Mouse (Mus musculus) heart, embryonic 15.5 days (tissue): Measurements from ENCODE around the gene Pla2g2c. TPM values are rescaled to one million over a fixed set of nuclear protein-coding genes. Genes with fewer than 3 reads are reported as not detected.

ENCODE experiments used
- ATAC-seq: fragments of 200-750 bp; cut with Nextera tagmentation; replicated peaks from 2 replicates; pipeline ENCODE4 v1.8.0; 2017; ENCODE audit warnings: low read depth, moderate TSS enrichment; ENCODE audit not compliant: insufficient number of reproducible peaks, insufficient read depth, low FRiP score
- H3K27ac ChIP-seq: fragments of 300-500 bp; sonication (generic); 2 replicates; pipeline ENCODE4 v1.5.1; 2015; ENCODE audit warnings: mild to moderate bottlenecking, inconsistent platforms
- H3K27me3 ChIP-seq: fragments of 300-500 bp; sonication (generic); 2 replicates; pipeline ENCODE4 v1.6.1; 2015; ENCODE audit warnings: inconsistent platforms
- H3K36me3 ChIP-seq: fragments of 300-500 bp; sonication (generic); 2 replicates; pipeline ENCODE4 v1.6.1; 2015; ENCODE audit warnings: mild to moderate bottlenecking, inconsistent platforms
- H3K4me1 ChIP-seq: fragments of 300-500 bp; sonication (generic); replicated peaks from 2 replicates; pipeline ENCODE4 v1.6.1; 2015; ENCODE audit warnings: inconsistent platforms
- H3K4me2 ChIP-seq: fragments of 300-500 bp; sonication (generic); 2 replicates; pipeline ENCODE4 v1.6.1; 2015; ENCODE audit warnings: inconsistent platforms, mild to moderate bottlenecking, moderate library complexity
- H3K4me3 ChIP-seq: fragments of 300-500 bp; sonication (generic); 2 replicates; pipeline ENCODE4 v1.5.1; 2015; ENCODE audit warnings: mild to moderate bottlenecking, inconsistent platforms
- H3K9ac ChIP-seq: fragments of 300-500 bp; sonication (generic); 2 replicates; pipeline ENCODE4 v1.6.1; 2015; ENCODE audit warnings: mild to moderate bottlenecking, inconsistent platforms
- H3K9me3 ChIP-seq: fragments of 300-500 bp; sonication (generic); replicated peaks from 2 replicates; pipeline ENCODE4 v1.6.1; 2016; ENCODE audit warnings: inconsistent platforms
- WGBS: fragments of 180-500 bp; shearing (Covaris S2); methylation state at CpG from one replicate; pipeline ENCODE4 v1.1.7; 2015; ENCODE audit warnings: mixed read lengths; 5-methylcytosine and 5-hydroxymethylcytosine counted together
- polyA plus RNA-seq: library from polyadenylated mRNA; unstranded; fragments of >200 nt; fragmentation: Nextera tagmentation; extraction: Ambion mirVana; gene quantifications from 2 replicates; pipeline ENCODE4 v1.2.1, GENCODE M21; 2015

Pla2g2c gene
- polyA plus RNA-seq, 1 experiment from 2014 or later = 0.24 TPM

DNA sequence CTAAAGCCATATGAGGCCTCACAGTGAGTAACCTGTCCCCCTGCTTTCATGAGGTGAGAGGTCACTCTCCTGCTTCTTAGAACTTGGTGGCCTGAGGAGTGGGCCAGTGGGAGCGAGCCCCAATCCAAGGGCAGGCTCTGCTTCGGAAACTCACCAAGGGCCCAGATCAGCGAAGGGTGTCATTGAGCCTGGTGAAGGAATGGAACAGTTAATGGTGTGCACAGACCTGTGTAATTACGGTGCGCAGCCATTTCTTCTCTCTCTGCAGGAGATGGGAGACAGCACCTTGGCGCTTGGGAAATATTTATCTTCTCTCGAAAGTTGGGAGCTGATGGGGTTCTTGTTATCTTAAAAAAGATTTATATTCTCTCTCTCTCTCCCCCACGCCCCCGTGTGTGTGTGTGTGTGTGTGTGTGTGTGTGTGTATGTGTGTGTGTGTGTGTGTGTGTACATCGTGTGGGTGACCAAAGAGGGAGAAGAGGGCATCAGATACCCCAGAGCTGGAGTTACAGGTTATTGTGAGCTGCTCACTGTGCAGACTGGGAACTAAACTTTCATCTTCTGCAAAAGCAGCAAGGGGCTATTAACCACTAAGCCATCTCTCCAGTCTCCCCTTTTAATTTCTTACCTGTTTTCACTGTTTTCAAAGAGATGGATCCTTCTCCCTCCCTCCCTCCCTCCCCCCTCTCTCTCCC, 27.3 kb upstream of the Pla2g2c start:
- H3K36me3 ChIP-seq = no peaks in the 10 kb centered on the region
- 56% methylated on average over 9 of the region's 10 CpGs for WGBS
- H3K4me3 ChIP-seq = no peak overlapping the region
- H3K9me3 ChIP-seq = no peaks in the 10 kb centered on the region
- H3K9ac ChIP-seq = no peak overlapping the region
- ATAC-seq = no peak
- H3K27me3 ChIP-seq = peaks cover 48% of the 10 kb centered on the region
- H3K4me2 ChIP-seq = no peak overlapping the region
- H3K27ac ChIP-seq = no peak overlapping the region
- no peaks in the 10 kb centered on the region; the same call in 1 of the 2 replicates for H3K4me1 ChIP-seq

DNA sequence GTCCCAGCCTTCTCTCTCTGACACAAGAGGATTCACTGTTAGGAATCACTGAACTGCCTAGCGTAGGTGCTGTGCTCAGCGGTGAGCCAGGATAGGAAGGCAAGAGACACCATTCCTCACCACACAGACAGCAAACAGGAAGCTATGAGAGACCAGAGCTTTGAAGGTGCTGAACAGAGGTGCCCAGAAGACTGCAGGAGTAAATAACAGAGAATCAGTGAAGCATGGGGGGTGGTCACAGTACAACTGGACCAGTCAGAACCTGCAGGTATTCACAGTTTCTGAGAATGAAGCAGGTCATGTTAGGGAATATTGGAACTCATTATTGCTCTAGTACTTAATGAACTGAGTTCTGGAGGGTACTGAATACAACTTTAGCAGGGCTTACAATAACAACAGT, 26.3 kb upstream of the Pla2g2c start:
- ATAC-seq = no peak
- H3K9me3 ChIP-seq = no peaks in the 10 kb centered on the region
- no peaks in the 10 kb centered on the region for H3K36me3 ChIP-seq
- 54% methylated on average over 2 of the region's 2 CpGs for WGBS
- H3K4me1 ChIP-seq = no peaks in the 10 kb centered on the region; the same call in 1 of the 2 replicates
- H3K4me2 ChIP-seq = no peak overlapping the region
- H3K27ac ChIP-seq = no peak overlapping the region
- H3K27me3 ChIP-seq = peaks cover 46% of the 10 kb centered on the region
- no peak overlapping the region for H3K4me3 ChIP-seq
- H3K9ac ChIP-seq = no peak overlapping the region

DNA sequence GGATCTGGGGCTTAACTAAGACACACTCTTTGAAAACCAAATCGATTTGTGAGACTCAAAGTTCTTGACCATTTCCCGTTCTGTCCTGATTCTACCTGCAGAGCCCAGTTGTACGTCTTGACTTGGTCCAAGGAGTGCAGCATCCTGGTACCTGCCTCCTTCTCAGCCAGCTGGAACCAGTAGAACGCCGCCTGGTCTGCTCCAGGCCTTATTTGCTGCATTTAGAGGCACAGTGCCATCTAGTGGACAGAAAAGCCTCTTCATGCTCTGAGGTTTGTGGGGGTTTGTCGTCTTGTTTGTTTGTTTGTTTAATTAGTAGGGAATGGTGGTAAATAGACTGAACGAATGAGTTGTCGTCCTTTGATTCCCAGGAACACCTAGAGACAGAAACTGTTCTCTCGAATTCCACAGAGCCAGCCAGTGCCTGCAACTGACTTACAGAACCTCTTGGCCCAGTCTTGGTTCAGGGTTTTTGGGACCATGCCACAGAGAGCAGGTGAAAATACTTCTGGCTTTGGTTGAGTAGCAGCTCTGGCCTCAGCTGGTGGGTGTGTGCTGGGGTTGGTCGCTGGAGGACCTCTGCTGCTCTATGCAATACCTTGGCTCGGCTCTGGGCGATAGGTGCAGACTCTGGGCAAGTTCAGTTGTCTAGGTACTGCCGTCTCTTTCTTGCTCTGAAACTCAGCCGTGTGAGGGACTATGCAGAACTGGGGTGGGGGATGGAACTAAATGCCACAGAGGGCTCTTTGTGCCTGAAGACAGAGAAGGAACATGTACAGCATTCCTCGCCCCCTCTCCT, 24.2 kb upstream of the Pla2g2c start:
- Histone ChIP-seq H3K4me2 (no peak overlapping the region), H3K4me1 (no peaks in the 10 kb centered on the region), H3K4me3 (no peak overlapping the region), H3K36me3 (no peaks in the 10 kb centered on the region), H3K27me3 (peaks cover 33% of the 10 kb centered on the region), H3K27ac (no peak overlapping the region), H3K9ac (no peak overlapping the region), H3K9me3 (no peaks in the 10 kb centered on the region)
- ATAC-seq = no peak
- WGBS = 24% methylated on average over 15 of the region's 15 CpGs

DNA sequence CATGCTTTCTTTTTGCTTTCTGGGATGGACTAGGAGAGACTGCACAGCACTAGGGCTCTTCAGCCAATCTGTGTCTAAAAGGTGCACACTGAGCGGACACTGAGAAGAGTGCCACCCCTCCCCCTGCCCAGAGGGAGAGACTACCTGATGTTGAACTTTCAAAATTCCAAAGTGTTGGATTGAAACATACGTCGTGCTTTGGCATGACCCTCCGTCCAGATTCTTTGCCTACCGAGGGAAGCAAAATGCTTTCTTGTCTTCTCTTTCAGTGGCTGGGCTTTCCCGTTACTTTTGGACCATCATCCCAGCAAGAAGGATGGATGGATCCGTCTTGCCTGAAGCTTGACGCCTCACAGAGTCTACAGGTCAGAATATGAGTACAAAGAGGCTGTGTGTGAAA, 23.5 kb upstream of the Pla2g2c start:
- Histone ChIP-seq H3K27ac (no peak overlapping the region), H3K9me3 (no peaks in the 10 kb centered on the region), H3K4me1 (no peaks in the 10 kb centered on the region), H3K9ac (no peak overlapping the region), H3K4me3 (no peak overlapping the region), H3K4me2 (no peak overlapping the region), H3K27me3 (peaks cover 36% of the 10 kb centered on the region), H3K36me3 (no peaks in the 10 kb centered on the region)
- ATAC-seq = no peak
- 60% methylated on average over 8 of the region's 8 CpGs for WGBS

DNA sequence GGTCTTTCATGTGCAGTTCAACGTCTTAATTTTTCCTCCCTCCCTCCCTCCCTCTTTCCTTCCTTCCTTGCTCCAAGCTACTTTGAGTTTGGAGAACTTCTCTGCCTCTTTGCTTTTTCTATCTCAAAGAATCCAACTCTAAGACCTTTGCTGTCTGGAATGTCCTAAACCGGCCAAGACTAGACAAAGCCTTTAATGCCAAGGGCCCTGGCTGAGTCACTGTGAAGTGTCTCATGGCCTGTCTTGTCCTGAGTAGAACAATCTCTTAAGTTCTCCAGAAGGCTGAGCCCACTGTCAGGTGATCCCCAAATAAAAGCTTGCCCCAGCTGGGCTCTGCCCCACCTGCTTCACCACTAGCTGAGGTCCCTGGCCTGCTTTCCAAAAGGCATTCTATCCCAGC, 22.6 kb upstream of the Pla2g2c start:
- H3K4me2 ChIP-seq = no peak overlapping the region
- WGBS = 51% methylated on average over 2 of the region's 2 CpGs
- H3K9ac ChIP-seq = no peak overlapping the region
- H3K36me3 ChIP-seq = no peaks in the 10 kb centered on the region
- H3K4me1 ChIP-seq = no peaks in the 10 kb centered on the region
- no peaks in the 10 kb centered on the region for H3K9me3 ChIP-seq
- no peak overlapping the region for H3K27ac ChIP-seq
- no peak overlapping the region for H3K4me3 ChIP-seq
- ATAC-seq = no peak
- peaks cover 34% of the 10 kb centered on the region for H3K27me3 ChIP-seq

DNA sequence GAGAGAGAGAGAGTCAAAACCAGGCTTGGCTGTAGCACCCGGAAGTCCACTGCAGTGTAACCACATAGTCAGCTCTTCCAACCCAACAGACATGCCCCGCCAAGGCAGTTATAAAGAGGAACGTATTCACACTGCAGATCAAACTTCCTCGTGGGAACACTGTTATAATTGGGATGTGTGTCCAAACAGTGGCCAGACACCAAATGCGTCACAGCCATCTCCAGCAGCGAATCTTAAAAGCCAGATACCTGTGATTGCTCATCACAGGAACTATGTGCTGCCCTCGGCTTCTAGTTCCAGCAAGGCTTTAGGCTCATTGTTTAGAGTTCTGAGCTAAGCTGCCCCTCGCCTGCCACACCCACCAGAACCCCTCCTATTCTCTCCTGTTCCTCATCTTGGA, 22.1 kb upstream of the Pla2g2c start:
- no peak for ATAC-seq
- H3K27ac ChIP-seq = no peak overlapping the region

DNA sequence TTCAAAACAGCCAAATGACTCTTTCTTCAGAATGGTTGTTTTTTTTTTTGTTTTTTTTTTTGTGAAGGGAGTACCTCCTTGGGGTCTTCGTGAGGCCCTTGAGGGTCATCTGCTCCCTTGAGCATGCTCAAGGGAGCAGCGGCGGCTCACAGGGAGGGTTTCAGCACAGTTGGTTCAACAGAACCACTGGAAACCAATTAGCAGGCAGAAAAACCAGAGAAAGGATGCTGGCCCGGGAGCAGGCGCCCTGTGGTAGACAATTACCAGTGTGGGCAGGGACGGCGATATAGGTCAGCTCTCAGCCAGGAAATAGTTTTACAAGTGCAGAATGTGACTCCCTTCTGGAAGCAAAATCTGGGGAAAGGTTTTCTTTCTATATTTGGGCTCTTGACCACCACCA, 21.0 kb upstream of the Pla2g2c start:
- no peaks in the 10 kb centered on the region for H3K4me1 ChIP-seq
- no peak overlapping the region for H3K27ac ChIP-seq
- no peak for ATAC-seq
- peaks cover 29% of the 10 kb centered on the region for H3K27me3 ChIP-seq
- no peak overlapping the region for H3K4me3 ChIP-seq
- H3K4me2 ChIP-seq = no peak overlapping the region
- H3K36me3 ChIP-seq = no peaks in the 10 kb centered on the region
- no peaks in the 10 kb centered on the region for H3K9me3 ChIP-seq
- 51% methylated on average over 7 of the region's 7 CpGs for WGBS
- H3K9ac ChIP-seq = no peak overlapping the region

More for the DNA sequence above, 22.1 kb upstream of the Pla2g2c start:
- Histone ChIP-seq H3K9ac (no peak overlapping the region), H3K4me3 (no peak overlapping the region), H3K27me3 (peaks cover 32% of the 10 kb centered on the region), H3K9me3 (no peaks in the 10 kb centered on the region), H3K4me2 (no peak overlapping the region), H3K36me3 (no peaks in the 10 kb centered on the region), H3K4me1 (no peaks in the 10 kb centered on the region)
- 66% methylated on average over 8 of the region's 8 CpGs for WGBS

DNA sequence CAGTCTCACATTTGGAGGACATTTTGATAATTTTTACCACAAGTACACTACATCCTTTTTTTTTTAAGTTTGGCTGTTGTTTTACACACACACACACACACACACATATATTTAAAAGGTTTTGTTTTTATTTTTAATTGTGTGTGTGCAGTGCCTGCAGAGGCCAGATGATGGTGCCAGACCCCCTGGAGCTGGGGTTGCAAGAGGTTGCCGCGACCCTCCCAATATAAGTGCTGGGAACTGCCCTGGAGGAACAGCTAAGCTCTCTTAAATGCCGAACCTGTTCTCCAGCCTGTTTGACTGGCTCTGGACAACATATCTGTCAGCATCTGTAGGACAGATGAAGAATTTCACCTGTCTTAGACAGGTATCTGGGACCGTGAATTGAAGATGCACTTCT, 20.4 kb upstream of the Pla2g2c start:
- no peak for ATAC-seq
- Histone ChIP-seq H3K9me3 (no peaks in the 10 kb centered on the region), H3K4me1 (no peaks in the 10 kb centered on the region), H3K9ac (no peak overlapping the region), H3K4me2 (no peak overlapping the region), H3K27ac (no peak overlapping the region), H3K27me3 (peaks cover 29% of the 10 kb centered on the region), H3K4me3 (no peak overlapping the region), H3K36me3 (no peaks in the 10 kb centered on the region)
- WGBS = 75% methylated on average over 4 of the region's 4 CpGs

DNA sequence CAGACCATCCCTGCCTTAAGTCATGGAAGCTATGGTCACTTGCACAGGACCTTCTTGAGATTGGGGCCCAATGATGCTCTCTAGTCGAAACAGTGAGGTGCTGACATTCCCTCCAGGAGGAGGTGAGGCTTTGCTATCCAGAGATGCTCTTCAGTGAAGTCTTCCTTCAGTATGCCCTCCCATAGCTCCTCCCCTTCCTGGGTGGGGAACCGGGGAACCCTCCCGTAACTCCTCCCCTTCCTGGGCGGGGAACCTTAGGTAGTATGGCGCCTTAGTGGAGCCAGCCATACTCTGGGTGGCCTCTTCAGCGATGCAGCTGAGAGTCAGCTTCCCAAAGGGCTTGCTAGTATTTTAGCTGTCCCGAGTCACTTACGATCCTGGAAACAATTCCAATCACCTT, 18.0 kb upstream of the Pla2g2c start:
- Histone ChIP-seq H3K9me3 (no peaks in the 10 kb centered on the region), H3K27ac (no peak overlapping the region), H3K4me2 (no peak overlapping the region), H3K4me3 (no peak overlapping the region), H3K9ac (no peak overlapping the region), H3K27me3 (peaks cover 32% of the 10 kb centered on the region), H3K4me1 (no peaks in the 10 kb centered on the region), H3K36me3 (no peaks in the 10 kb centered on the region)
- WGBS = 86% methylated on average over 8 of the region's 8 CpGs
- ATAC-seq = no peak

DNA sequence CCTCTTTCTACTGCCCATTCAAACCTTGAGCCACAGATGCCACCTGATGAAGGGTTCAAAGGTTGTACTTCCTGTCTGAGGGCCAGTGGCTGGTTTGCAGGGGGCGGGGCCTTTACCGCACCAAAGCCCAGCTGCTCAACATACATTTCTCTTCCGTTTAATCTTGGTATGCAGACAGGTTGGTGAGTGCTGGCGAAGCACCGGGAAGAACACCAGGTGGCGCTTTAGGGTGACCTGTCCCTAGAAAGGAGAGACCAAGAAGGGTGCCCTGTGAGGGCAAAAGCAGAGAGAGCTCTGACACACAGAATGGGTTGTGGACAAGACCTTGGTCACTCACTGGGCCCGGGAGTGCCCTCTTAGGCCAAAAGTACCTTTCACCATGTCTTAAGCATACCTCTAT, 16.0 kb upstream of the Pla2g2c start:
- 7% methylated on average over 7 of the region's 7 CpGs for WGBS
- no peak for ATAC-seq
- Histone ChIP-seq H3K36me3 (no peaks in the 10 kb centered on the region), H3K27ac (no peak overlapping the region), H3K4me1 (no peaks in the 10 kb centered on the region), H3K27me3 (peaks cover 28% of the 10 kb centered on the region), H3K4me2 (no peak overlapping the region), H3K9ac (no peak overlapping the region), H3K4me3 (no peak overlapping the region), H3K9me3 (no peaks in the 10 kb centered on the region)

DNA sequence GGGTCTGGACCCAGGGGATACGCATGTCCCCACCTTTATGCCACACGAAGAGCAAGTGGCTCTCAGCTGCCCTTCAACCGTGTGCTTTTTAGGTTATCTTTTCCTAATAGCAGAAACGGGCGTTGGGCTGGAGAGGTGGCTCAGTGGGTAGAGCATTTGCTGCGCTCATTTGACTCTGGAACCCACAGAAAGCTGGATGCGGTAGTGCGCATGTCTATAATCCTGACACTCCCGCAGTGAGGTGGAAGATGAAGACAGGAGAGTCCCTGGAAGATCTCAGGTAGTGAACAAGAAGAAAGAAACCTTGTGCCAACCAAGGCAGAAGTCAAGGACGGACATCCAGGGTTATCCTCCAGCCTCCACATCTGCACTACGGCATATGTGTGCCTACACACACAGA, 15.3 kb upstream of the Pla2g2c start:
- H3K36me3 ChIP-seq = no peaks in the 10 kb centered on the region
- peaks cover 28% of the 10 kb centered on the region for H3K27me3 ChIP-seq
- H3K9ac ChIP-seq = no peak overlapping the region
- no peak overlapping the region for H3K27ac ChIP-seq
- 73% methylated on average over 11 of the region's 11 CpGs for WGBS
- no peak overlapping the region for H3K4me3 ChIP-seq
- ATAC-seq = no peak
- H3K4me2 ChIP-seq = no peak overlapping the region
- no peaks in the 10 kb centered on the region for H3K4me1 ChIP-seq
- H3K9me3 ChIP-seq = no peaks in the 10 kb centered on the region

DNA sequence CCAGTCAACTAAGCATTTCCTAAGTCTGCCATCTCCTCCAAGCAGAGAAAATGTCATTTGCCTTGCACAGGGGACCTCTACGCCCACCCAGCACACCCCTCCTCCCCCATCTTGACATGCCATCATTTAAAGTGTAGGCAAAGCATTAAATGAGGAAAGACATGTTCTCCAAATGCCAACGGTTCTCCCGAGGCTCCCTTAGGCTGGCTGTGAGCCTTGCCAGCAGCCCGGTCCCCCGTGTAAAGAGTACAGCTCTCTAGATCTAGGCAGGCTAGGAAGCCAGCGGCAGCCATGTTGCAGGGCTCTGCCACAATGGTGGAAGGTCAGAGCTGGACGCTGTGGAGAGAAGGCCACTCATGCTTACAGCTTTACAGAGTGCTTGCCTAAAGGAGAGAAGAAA, 14.6 kb upstream of the Pla2g2c start:
- ATAC-seq = no peak
- peaks cover 25% of the 10 kb centered on the region for H3K27me3 ChIP-seq
- no peaks in the 10 kb centered on the region for H3K36me3 ChIP-seq
- WGBS = 66% methylated on average over 7 of the region's 7 CpGs
- no peak overlapping the region for H3K27ac ChIP-seq
- H3K4me2 ChIP-seq = no peak overlapping the region
- H3K9ac ChIP-seq = no peak overlapping the region
- H3K9me3 ChIP-seq = no peaks in the 10 kb centered on the region
- H3K4me3 ChIP-seq = no peak overlapping the region
- no peaks in the 10 kb centered on the region for H3K4me1 ChIP-seq
